Mouse (Mus musculus): ENCODE data around the gene Slc45a3.
A peak's percentile ranks its signal among the peaks of the same experiment; 100 is the strongest.

Slc45a3 gene

DNA sequence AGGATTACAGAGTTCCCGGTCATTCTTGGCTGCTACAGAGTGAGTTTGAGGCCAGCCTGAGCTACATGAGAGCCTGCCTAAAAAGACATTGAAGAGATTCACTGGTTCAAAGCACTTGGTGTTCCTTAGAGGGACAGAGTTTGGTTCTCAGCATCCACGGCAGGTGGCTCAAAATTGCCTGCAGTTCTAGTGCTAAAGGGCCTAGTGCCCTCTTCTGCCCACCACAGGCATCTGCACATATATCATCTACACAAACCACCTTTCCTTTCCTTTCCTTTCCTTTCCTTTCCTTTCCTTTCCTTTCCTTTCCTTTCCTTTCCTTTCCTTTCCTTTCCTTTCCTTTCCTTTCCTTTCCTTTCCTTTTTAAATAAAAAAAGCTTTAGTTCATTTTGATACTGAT, 67.8 kb downstream of the Slc45a3 start:
- peak in 1 of 2 experiments; percentile 44 for DNase-seq

DNA sequence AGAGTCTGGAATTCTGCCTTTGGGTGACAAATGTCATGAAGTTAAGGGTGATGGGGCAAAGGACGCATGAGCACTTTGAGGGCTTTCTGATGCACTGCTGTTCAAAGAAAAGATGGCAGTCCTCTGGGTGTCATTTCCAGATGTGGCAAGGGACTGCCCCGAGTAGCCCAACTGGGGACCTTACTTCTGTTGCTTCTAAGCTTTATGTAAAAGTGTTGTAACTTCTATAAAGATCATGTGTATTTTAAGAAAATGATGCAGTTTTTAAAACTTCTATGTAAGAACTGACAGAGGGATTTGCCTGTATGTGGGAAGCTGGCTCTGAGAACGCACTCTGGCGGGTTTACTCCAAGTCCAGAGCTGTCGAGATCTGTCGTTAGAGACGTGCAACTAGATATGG, 69.4 kb downstream of the Slc45a3 start:
- DNase-seq = no peak
